Mouse (Mus musculus): Measurements from ENCODE around the gene Lrba. TPM values are rescaled to one million over a fixed set of nuclear protein-coding genes. Genes with fewer than 3 reads are reported as not detected.

Gene Lrba
- polyA plus RNA-seq, 1 experiment from 2014 or later, result 7.5 TPM

- 80% methylated on average over 4 of the region's 4 CpGs for WGBS
These were observed 402.7 kb downstream of the Lrba start for GRCm38 (mm10) chr3:86627008-86627743.

GRCm38 (mm10) chr3:86629379-86629778 is 404.9 kb downstream of the Lrba start:
- Histone ChIP-seq H3K27me3 (no peaks in the 10 kb centered on the region), H3K4me3 (no peak overlapping the region), H3K4me2 (no peak overlapping the region), H3K27ac (no peak overlapping the region), H3K36me3 (no peaks in the 10 kb centered on the region), H3K4me1 (replicated peaks) (no peaks in the 10 kb centered on the region), H3K9me3 (no peaks in the 10 kb centered on the region), H3K9ac (no peak overlapping the region)
- WGBS, result 88% methylated on average over 4 of the region's 4 CpGs
- ATAC-seq (ENCODE audit: low FRiP score), result no peak

More at GRCm38 (mm10) chr3:86627008-86627743, 402.7 kb downstream of the Lrba start:
- H3K36me3 ChIP-seq, result no peaks in the 10 kb centered on the region
- H3K9me3 ChIP-seq, result no peaks in the 10 kb centered on the region
- H3K4me2 ChIP-seq, result no peak overlapping the region
- H3K9ac ChIP-seq, result no peak overlapping the region
- ATAC-seq (ENCODE audit: low FRiP score), result no peak
- H3K4me1 ChIP-seq (replicated peaks), result no peaks in the 10 kb centered on the region
- no peak overlapping the region for H3K4me3 ChIP-seq
- H3K27ac ChIP-seq, result no peak overlapping the region
- H3K27me3 ChIP-seq, result no peaks in the 10 kb centered on the region

- Histone ChIP-seq H3K4me1 (replicated peaks) (peaks cover 10% of the 10 kb centered on the region), H3K9me3 (no peaks in the 10 kb centered on the region), H3K36me3 (no peaks in the 10 kb centered on the region), H3K4me2 (no peak overlapping the region), H3K4me3 (no peak overlapping the region), H3K9ac (no peak overlapping the region), H3K27ac (no peak overlapping the region; the same call in 1 of the 2 replicates), H3K27me3 (no peaks in the 10 kb centered on the region)
- 81% methylated on average over 5 of the region's 5 CpGs for WGBS
- no peak for ATAC-seq (ENCODE audit: low FRiP score)
These were observed 411.0 kb downstream of the Lrba start for GRCm38 (mm10) chr3:86635464-86635863.

- Histone ChIP-seq H3K27me3 (no peaks in the 10 kb centered on the region), H3K9ac (no peak overlapping the region), H3K4me3 (no peak overlapping the region), H3K9me3 (no peaks in the 10 kb centered on the region), H3K27ac (peak overlapping the region; percentile 35; the same call in 1 of the 2 replicates), H3K4me2 (no peak overlapping the region), H3K4me1 (replicated peaks) (peaks cover 10% of the 10 kb centered on the region), H3K36me3 (no peaks in the 10 kb centered on the region)
- no peak for ATAC-seq (ENCODE audit: low FRiP score)
- 52% methylated on average over 1 of the region's 1 CpGs for WGBS
These were observed 411.5 kb downstream of the Lrba start for GRCm38 (mm10) chr3:86635940-86636339.

- Histone ChIP-seq H3K4me3 (no peak overlapping the region), H3K9me3 (no peaks in the 10 kb centered on the region), H3K9ac (no peak overlapping the region), H3K27me3 (no peaks in the 10 kb centered on the region), H3K4me1 (replicated peaks) (peaks cover 10% of the 10 kb centered on the region), H3K4me2 (no peak overlapping the region), H3K36me3 (no peaks in the 10 kb centered on the region), H3K27ac (peak overlapping the region; percentile 73)
- ATAC-seq (ENCODE audit: low FRiP score), result peak; percentile 74
- WGBS, result 56% methylated on average over 2 of the region's 2 CpGs
These were observed 414.3 kb downstream of the Lrba start for GRCm38 (mm10) chr3:86638552-86639348.

- no peak overlapping the region for H3K27ac ChIP-seq
- H3K9ac ChIP-seq, result no peak overlapping the region
- H3K9me3 ChIP-seq, result no peaks in the 10 kb centered on the region
- H3K4me1 ChIP-seq (replicated peaks), result peaks cover 4% of the 10 kb centered on the region
- H3K4me2 ChIP-seq, result no peak overlapping the region
- no peaks in the 10 kb centered on the region for H3K27me3 ChIP-seq
- peaks cover 4% of the 10 kb centered on the region; the same call in 1 of the 2 replicates for H3K36me3 ChIP-seq
- 89% methylated on average over 5 of the region's 5 CpGs for whole genome bisulfite sequencing
- ATAC-seq (ENCODE audit: low FRiP score), result no peak
- H3K4me3 ChIP-seq, result no peak overlapping the region
These were observed 416.9 kb downstream of the Lrba start for GRCm38 (mm10) chr3:86641393-86641792.

- H3K4me2 ChIP-seq, result no peak overlapping the region
- ATAC-seq (ENCODE audit: low FRiP score), result no peak
- H3K4me1 ChIP-seq (replicated peaks), result peaks cover 4% of the 10 kb centered on the region
- no peak overlapping the region for H3K9ac ChIP-seq
- H3K27me3 ChIP-seq, result no peaks in the 10 kb centered on the region
- no peak overlapping the region for H3K27ac ChIP-seq
- no peak overlapping the region for H3K4me3 ChIP-seq
- peaks cover 4% of the 10 kb centered on the region; the same call in 1 of the 2 replicates for H3K36me3 ChIP-seq
- H3K9me3 ChIP-seq, result no peaks in the 10 kb centered on the region
These were observed 417.3 kb downstream of the Lrba start for GRCm38 (mm10) chr3:86641796-86642195.

- Histone ChIP-seq H3K4me3 (no peak overlapping the region), H3K36me3 (peaks cover 4% of the 10 kb centered on the region; the same call in 1 of the 2 replicates), H3K27me3 (no peaks in the 10 kb centered on the region), H3K9ac (no peak overlapping the region), H3K9me3 (no peaks in the 10 kb centered on the region), H3K27ac (no peak overlapping the region), H3K4me1 (replicated peaks) (no peaks in the 10 kb centered on the region), H3K4me2 (no peak overlapping the region)
- no peak for ATAC-seq (ENCODE audit: low FRiP score)
- 81% methylated on average over 2 of the region's 2 CpGs for WGBS
These were observed 422.3 kb downstream of the Lrba start for GRCm38 (mm10) chr3:86646771-86647170.

- no peaks in the 10 kb centered on the region for H3K36me3 ChIP-seq
- WGBS, result 73% methylated on average over 3 of the region's 3 CpGs
- no peaks in the 10 kb centered on the region for H3K4me1 ChIP-seq (replicated peaks)
- no peak for ATAC-seq (ENCODE audit: low FRiP score)
- no peak overlapping the region for H3K4me3 ChIP-seq
- no peak overlapping the region for H3K9ac ChIP-seq
- no peaks in the 10 kb centered on the region for H3K9me3 ChIP-seq
- no peak overlapping the region for H3K27ac ChIP-seq
- no peak overlapping the region for H3K4me2 ChIP-seq
- H3K27me3 ChIP-seq, result no peaks in the 10 kb centered on the region
These were observed 426.5 kb downstream of the Lrba start for GRCm38 (mm10) chr3:86651006-86651405.

- Histone ChIP-seq H3K9me3 (no peaks in the 10 kb centered on the region), H3K27ac (no peak overlapping the region), H3K4me1 (replicated peaks) (no peaks in the 10 kb centered on the region), H3K4me2 (no peak overlapping the region), H3K9ac (no peak overlapping the region), H3K27me3 (no peaks in the 10 kb centered on the region), H3K4me3 (no peak overlapping the region), H3K36me3 (no peaks in the 10 kb centered on the region)
- 83% methylated on average over 5 of the region's 5 CpGs for WGBS
- ATAC-seq (ENCODE audit: low FRiP score), result no peak
These were observed 434.8 kb downstream of the Lrba start for GRCm38 (mm10) chr3:86659326-86659725.

GRCm38 (mm10) chr3:86664399-86664798 is 439.9 kb downstream of the Lrba start:
- no peak for ATAC-seq (ENCODE audit: low FRiP score)
- Histone ChIP-seq H3K9me3 (no peaks in the 10 kb centered on the region), H3K27me3 (no peaks in the 10 kb centered on the region), H3K4me2 (no peak overlapping the region), H3K4me3 (no peak overlapping the region), H3K27ac (no peak overlapping the region), H3K4me1 (replicated peaks) (peaks cover 4% of the 10 kb centered on the region), H3K9ac (no peak overlapping the region), H3K36me3 (no peaks in the 10 kb centered on the region)
- 47% methylated on average over 3 of the region's 3 CpGs for WGBS

- Histone ChIP-seq H3K4me3 (no peak overlapping the region), H3K9ac (no peak overlapping the region), H3K4me1 (replicated peaks) (peaks cover 4% of the 10 kb centered on the region), H3K27me3 (no peaks in the 10 kb centered on the region), H3K27ac (peak overlapping the region; percentile 36; the same call in 1 of the 2 replicates), H3K9me3 (no peaks in the 10 kb centered on the region), H3K4me2 (no peak overlapping the region), H3K36me3 (no peaks in the 10 kb centered on the region)
- 36% methylated on average over 8 of the region's 8 CpGs for WGBS
- peak; percentile 57; the same call in 1 of the 2 replicates for ATAC-seq (ENCODE audit: low FRiP score)
These were observed 443.7 kb downstream of the Lrba start for GRCm38 (mm10) chr3:86668146-86668545.

Data from hindbrain, embryonic 13.5 days (tissue).